8 mouse cellular contexts compared by ENCODE assay signal in genomic region chr4:139336822-139337483, GRCm38 (mm10). TPM values are rescaled to one million over a fixed set of nuclear protein-coding genes. Genes with fewer than 3 reads are reported as not detected.
DNase-seq lines count a peak whose midpoint lies in the region; ATAC-seq and TF ChIP-seq lines count a peak whose summit lies in the region.

No protein-coding gene starts in this region.

- peaks cover 3% of the 10 kb centered on the region for H3K4me1 ChIP-seq in ES-Bruce4 (ENCODE audit: control insufficient read depth, insufficient read depth, low read length)
- peaks cover 57% of the 10 kb centered on the region for H3K4me1 ChIP-seq in erythroblast, embryonic 14.5 days (ENCODE audit: control insufficient read depth)
- peaks cover 12% of the 10 kb centered on the region for H3K4me1 ChIP-seq in heart, embryonic 15.5 days (replicated peaks)
- H3K4me1 ChIP-seq in kidney, postnatal 0 days (replicated peaks; ENCODE audit: insufficient read depth, low read length), result no peaks in the 10 kb centered on the region
- H3K4me1 ChIP-seq in liver, postnatal 0 days (ENCODE audit: insufficient read depth), result peaks cover 24% of the 10 kb centered on the region
- peaks cover 2% of the 10 kb centered on the region; the same call in 1 of the 2 replicates for H3K4me1 ChIP-seq in olfactory bulb, adult 2 months (ENCODE audit: control insufficient read depth, insufficient read depth, low read length)
- H3K4me1 ChIP-seq in thymus, adult 2 months (replicated peaks; ENCODE audit: control insufficient read depth, insufficient read depth, low read length), result no peaks in the 10 kb centered on the region; the same call in 1 of the 2 replicates

- H3K27ac ChIP-seq in ES-Bruce4 (ENCODE audit: insufficient read depth, low read length), result no peak overlapping the region
- no peak overlapping the region for H3K27ac ChIP-seq in heart, embryonic 15.5 days
- no peak overlapping the region for H3K27ac ChIP-seq in kidney, postnatal 0 days
- H3K27ac ChIP-seq in liver, postnatal 0 days (ENCODE audit: low read depth), result peak overlapping the region; percentile 81
- H3K27ac ChIP-seq in olfactory bulb, adult 2 months (ENCODE audit: insufficient read depth, low read depth, low read length), result no peak overlapping the region
- no peak overlapping the region for H3K27ac ChIP-seq in thymus, adult 2 months (ENCODE audit: control insufficient read depth, insufficient read depth, low read length)

- peak; percentile 82 for TF ChIP-seq CTCF in ES-Bruce4 (IDR thresholded peaks at IDR 0.05; ENCODE audit: low read depth, low read length)
- TF ChIP-seq CTCF in brain, embryonic 14.5 days (IDR thresholded peaks at IDR 0.05; ENCODE audit: borderline replicate concordance, extremely low read depth, insufficient read depth, insufficient read length), result peak; percentile 75
- TF ChIP-seq CTCF in kidney, postnatal 0 days (IDR thresholded peaks at IDR 0.05; ENCODE audit: low read depth), result peak; percentile 92
- TF ChIP-seq CTCF in liver, postnatal 0 days (IDR thresholded peaks at IDR 0.05; ENCODE audit: low read depth), result peak; percentile 98
- peak; percentile 68 for TF ChIP-seq CTCF in olfactory bulb, adult 2 months (IDR thresholded peaks at IDR 0.05; ENCODE audit: insufficient read depth, low read depth, low read length)
- TF ChIP-seq CTCF in thymus, adult 2 months (IDR thresholded peaks at IDR 0.05; ENCODE audit: borderline replicate concordance, control insufficient read depth, extremely low read depth, insufficient read depth, low read length, poor library complexity), result peak; percentile 90

- TF ChIP-seq POLR2A in ES-Bruce4 (IDR thresholded peaks at IDR 0.05; ENCODE audit: insufficient read depth, low read length), result no peak
- no peak for TF ChIP-seq POLR2A in brain, embryonic 14.5 days (IDR thresholded peaks at IDR 0.05; ENCODE audit: borderline replicate concordance, extremely low read depth, insufficient read depth, insufficient read length, poor library complexity, severe bottlenecking)
- TF ChIP-seq POLR2A in olfactory bulb, adult 2 months (IDR thresholded peaks at IDR 0.05; ENCODE audit: insufficient read depth, low read depth, low read length), result no peak
- TF ChIP-seq POLR2A in thymus, adult 2 months (IDR thresholded peaks at IDR 0.05; ENCODE audit: control insufficient read depth, extremely low read depth, insufficient read depth, low read length, poor library complexity), result no peak

- H3K9me3 ChIP-seq in ES-Bruce4 (replicated peaks; ENCODE audit: control insufficient read depth, insufficient read depth, low read length, poor library complexity, severe bottlenecking), result no peaks in the 10 kb centered on the region
- no peaks in the 10 kb centered on the region for H3K9me3 ChIP-seq in erythroblast, embryonic 14.5 days (ENCODE audit: control insufficient read depth, low read length)
- no peaks in the 10 kb centered on the region for H3K9me3 ChIP-seq in heart, embryonic 15.5 days (replicated peaks)
- no peaks in the 10 kb centered on the region for H3K9me3 ChIP-seq in kidney, postnatal 0 days (replicated peaks; ENCODE audit: low read length)
- H3K9me3 ChIP-seq in liver, postnatal 0 days (ENCODE audit: low read length), result no peaks in the 10 kb centered on the region

- ATAC-seq in heart, embryonic 15.5 days (replicated peaks; ENCODE audit: insufficient number of reproducible peaks, insufficient read depth, low FRiP score, low read depth), result peak; percentile 53; the same call in 1 of the 2 replicates
- ATAC-seq in kidney, postnatal 0 days (replicated peaks; ENCODE audit: low FRiP score, low read depth), result peak; percentile 73
- peak; percentile 69 for ATAC-seq in liver, postnatal 0 days

- H3K9ac ChIP-seq in ES-Bruce4 (ENCODE audit: low read depth, poor library complexity, severe bottlenecking), result no peak overlapping the region
- 0 out of 2 replicates have a peak overlapping the region, but pooled peaks have one; percentile 44 for H3K9ac ChIP-seq in heart, embryonic 15.5 days
- H3K9ac ChIP-seq in kidney, postnatal 0 days (ENCODE audit: low read depth, low read length), result 0 out of 2 replicates have a peak overlapping the region, but pooled peaks have one; percentile 35
- peak overlapping the region; percentile 65 for H3K9ac ChIP-seq in liver, postnatal 0 days (replicated peaks)

- no peaks in the 10 kb centered on the region for H3K36me3 ChIP-seq in ES-Bruce4 (ENCODE audit: control insufficient read depth, insufficient read depth, low read length, poor library complexity, severe bottlenecking)
- H3K36me3 ChIP-seq in erythroblast, embryonic 14.5 days (ENCODE audit: control insufficient read depth), result peaks cover 5% of the 10 kb centered on the region
- no peaks in the 10 kb centered on the region for H3K36me3 ChIP-seq in heart, embryonic 15.5 days
- H3K36me3 ChIP-seq in kidney, postnatal 0 days (ENCODE audit: insufficient read depth, low read length), result no peaks in the 10 kb centered on the region
- no peaks in the 10 kb centered on the region for H3K36me3 ChIP-seq in liver, postnatal 0 days (replicated peaks; ENCODE audit: insufficient read depth, low read length)
- no peaks in the 10 kb centered on the region for H3K36me3 ChIP-seq in thymus, adult 2 months (ENCODE audit: control insufficient read depth, insufficient read depth, low read length)

- DNase-seq in brain, embryonic 14.5 days (ENCODE audit: low read depth), result peak; percentile 70
- DNase-seq in kidney, postnatal 0 days (ENCODE audit: low spot score), result peak; percentile 90
- DNase-seq in liver, postnatal 0 days, result peak; percentile 95
- peak; percentile 80 for DNase-seq in thymus, adult 2 months

- WGBS in heart, embryonic 15.5 days, result 15% methylated on average over 24 of the region's 24 CpGs
- 30% methylated on average over 24 of the region's 24 CpGs for WGBS in kidney, postnatal 0 days
- WGBS in liver, postnatal 0 days (ENCODE audit: insufficient replicate concordance), result 12% methylated on average over 24 of the region's 24 CpGs
- WGBS in olfactory bulb, adult 2 months, result 29% methylated on average over 24 of the region's 24 CpGs
- WGBS in thymus, adult 2 months, result 34% methylated on average over 24 of the region's 24 CpGs

- TF ChIP-seq EP300 in ES-Bruce4 (IDR thresholded peaks at IDR 0.05; ENCODE audit: insufficient read depth, low read depth, low read length), result no peak
- no peak for TF ChIP-seq EP300 in liver, postnatal 0 days (IDR thresholded peaks at IDR 0.05; ENCODE audit: low read depth)

- H3K4me2 ChIP-seq in heart, embryonic 15.5 days, result peak overlapping the region; percentile 67
- H3K4me2 ChIP-seq in kidney, postnatal 0 days (ENCODE audit: low read length), result peak overlapping the region; percentile 50
- H3K4me2 ChIP-seq in liver, postnatal 0 days (ENCODE audit: low read depth, low read length), result peak overlapping the region; percentile 83

- peak overlapping the region; percentile 35 for H3K4me3 ChIP-seq in ES-Bruce4 (ENCODE audit: low read depth, low read length)
- peak overlapping the region; percentile 75 for H3K4me3 ChIP-seq in erythroblast, embryonic 14.5 days (replicated peaks)
- peak overlapping the region; percentile 43 for H3K4me3 ChIP-seq in heart, embryonic 15.5 days
- H3K4me3 ChIP-seq in kidney, postnatal 0 days (replicated peaks; ENCODE audit: low read depth, low read length), result peak overlapping the region; percentile 21
- peak overlapping the region; percentile 49 for H3K4me3 ChIP-seq in liver, postnatal 0 days (ENCODE audit: low read depth, low read length)
- H3K4me3 ChIP-seq in olfactory bulb, adult 2 months (ENCODE audit: insufficient read depth, low read depth, low read length), result no peak overlapping the region
- peak overlapping the region; percentile 48 for H3K4me3 ChIP-seq in thymus, adult 2 months (ENCODE audit: control insufficient read depth, insufficient read depth, low read length)

- no peaks in the 10 kb centered on the region for H3K27me3 ChIP-seq in ES-Bruce4 (ENCODE audit: control insufficient read depth, insufficient read depth, low read length, poor library complexity, severe bottlenecking)
- no peaks in the 10 kb centered on the region for H3K27me3 ChIP-seq in erythroblast, embryonic 14.5 days (ENCODE audit: control insufficient read depth)
- peaks cover 19% of the 10 kb centered on the region for H3K27me3 ChIP-seq in heart, embryonic 15.5 days
- no peaks in the 10 kb centered on the region for H3K27me3 ChIP-seq in kidney, postnatal 0 days (ENCODE audit: insufficient read depth, low read length)
- no peaks in the 10 kb centered on the region for H3K27me3 ChIP-seq in liver, postnatal 0 days (ENCODE audit: insufficient read depth, low read length)
- no peaks in the 10 kb centered on the region for H3K27me3 ChIP-seq in thymus, adult 2 months (ENCODE audit: control insufficient read depth, insufficient read depth, low read length)

RNA-seq across cellular contexts. Expression of gene Mrto4, which starts 15.4 kb away (rescaled TPM):
- 112 and 122 TPM in 2 replicates for polyA plus RNA-seq in ES-Bruce4 (2011; ENCODE audit: insufficient read depth, insufficient read length, low read depth, missing spikeins)
- polyA plus RNA-seq in brain, embryonic 14.5 days (2012; rRNA removed), result 56.6 and 62.0 TPM in 2 replicates
- 6.4 and 7.7 TPM in 2 replicates for polyA plus RNA-seq in erythroblast, embryonic 14.5 days (2012)
- polyA plus RNA-seq in heart, embryonic 15.5 days (2015; fragmentation: Nextera tagmentation; extraction: Ambion mirVana), result 59.4 and 78.8 TPM in 2 replicates
- 68.6 and 71.7 TPM in 2 replicates for polyA plus RNA-seq in kidney, postnatal 0 days (2015; fragmentation: Nextera tagmentation; extraction: Ambion mirVana)
- 46.2 and 46.7 TPM in 2 replicates for polyA plus RNA-seq in liver, postnatal 0 days (2015; fragmentation: Nextera tagmentation; extraction: Ambion mirVana)
- polyA plus RNA-seq in olfactory bulb, adult 2 months (2012; ENCODE audit: insufficient read depth, insufficient read length, low replicate concordance, missing spikeins), result not detected in 2 replicates
- 33.7 and 37.6 TPM in 2 replicates for polyA plus RNA-seq in thymus, adult 2 months (2012; rRNA removed)

RNA-seq across cellular contexts. Expression of gene Emc1, which starts 15.4 kb away (rescaled TPM):
- polyA plus RNA-seq in ES-Bruce4 (2011; ENCODE audit: insufficient read depth, insufficient read length, low read depth, missing spikeins), result 37.3 and 43.1 TPM in 2 replicates
- 48.1 and 56.0 TPM in 2 replicates for polyA plus RNA-seq in brain, embryonic 14.5 days (2012; rRNA removed)
- 0.37 and 0.43 TPM in 2 replicates for polyA plus RNA-seq in erythroblast, embryonic 14.5 days (2012)
- polyA plus RNA-seq in heart, embryonic 15.5 days (2015; fragmentation: Nextera tagmentation; extraction: Ambion mirVana), result 35.4 and 40.1 TPM in 2 replicates
- polyA plus RNA-seq in kidney, postnatal 0 days (2015; fragmentation: Nextera tagmentation; extraction: Ambion mirVana), result 19.0 and 22.6 TPM in 2 replicates
- 6.8 and 8.2 TPM in 2 replicates for polyA plus RNA-seq in liver, postnatal 0 days (2015; fragmentation: Nextera tagmentation; extraction: Ambion mirVana)
- polyA plus RNA-seq in olfactory bulb, adult 2 months (2012; ENCODE audit: insufficient read depth, insufficient read length, low replicate concordance, missing spikeins), result not detected in 2 replicates
- polyA plus RNA-seq in thymus, adult 2 months (2012; rRNA removed), result 34.2 and 41.6 TPM in 2 replicates

RNA-seq across cellular contexts. Expression of gene Ubr4, which starts 15.5 kb away (rescaled TPM):
- 141 and 159 TPM in 2 replicates for polyA plus RNA-seq in ES-Bruce4 (2011; ENCODE audit: insufficient read depth, insufficient read length, low read depth, missing spikeins)
- 200 and 228 TPM in 2 replicates for polyA plus RNA-seq in brain, embryonic 14.5 days (2012; rRNA removed)
- 14.8 and 24.3 TPM in 2 replicates for polyA plus RNA-seq in erythroblast, embryonic 14.5 days (2012)
- polyA plus RNA-seq in heart, embryonic 15.5 days (2015; fragmentation: Nextera tagmentation; extraction: Ambion mirVana), result 49.1 and 65.6 TPM in 2 replicates
- polyA plus RNA-seq in kidney, postnatal 0 days (2015; fragmentation: Nextera tagmentation; extraction: Ambion mirVana), result 46.2 and 47.4 TPM in 2 replicates
- polyA plus RNA-seq in liver, postnatal 0 days (2015; fragmentation: Nextera tagmentation; extraction: Ambion mirVana), result 24.6 and 24.7 TPM in 2 replicates
- 57.4 and 354 TPM in 2 replicates for polyA plus RNA-seq in olfactory bulb, adult 2 months (2012; ENCODE audit: insufficient read depth, insufficient read length, low replicate concordance, missing spikeins)
- 301 and 312 TPM in 2 replicates for polyA plus RNA-seq in thymus, adult 2 months (2012; rRNA removed)

RNA-seq across cellular contexts. Expression of gene Akr7a5, which starts 26.4 kb away (rescaled TPM):
- 32.4 and 33.5 TPM in 2 replicates for polyA plus RNA-seq in ES-Bruce4 (2011; ENCODE audit: insufficient read depth, insufficient read length, low read depth, missing spikeins)
- 16.5 and 22.4 TPM in 2 replicates for polyA plus RNA-seq in brain, embryonic 14.5 days (2012; rRNA removed)
- 2.4 and 2.7 TPM in 2 replicates for polyA plus RNA-seq in erythroblast, embryonic 14.5 days (2012)
- polyA plus RNA-seq in heart, embryonic 15.5 days (2015; fragmentation: Nextera tagmentation; extraction: Ambion mirVana), result 58.1 and 76.7 TPM in 2 replicates
- polyA plus RNA-seq in kidney, postnatal 0 days (2015; fragmentation: Nextera tagmentation; extraction: Ambion mirVana), result 220 and 232 TPM in 2 replicates
- polyA plus RNA-seq in liver, postnatal 0 days (2015; fragmentation: Nextera tagmentation; extraction: Ambion mirVana), result 117 and 121 TPM in 2 replicates
- not detected in 2 replicates for polyA plus RNA-seq in olfactory bulb, adult 2 months (2012; ENCODE audit: insufficient read depth, insufficient read length, low replicate concordance, missing spikeins)
- polyA plus RNA-seq in thymus, adult 2 months (2012; rRNA removed), result 29.5 and 33.3 TPM in 2 replicates

RNA-seq across cellular contexts. Expression of gene Pqlc2, which starts 26.4 kb away (rescaled TPM):
- 10.1 and 14.0 TPM in 2 replicates for polyA plus RNA-seq in ES-Bruce4 (2011; ENCODE audit: insufficient read depth, insufficient read length, low read depth, missing spikeins)
- 21.7 and 27.3 TPM in 2 replicates for polyA plus RNA-seq in brain, embryonic 14.5 days (2012; rRNA removed)
- polyA plus RNA-seq in erythroblast, embryonic 14.5 days (2012), result 0.74 and 0.82 TPM in 2 replicates
- polyA plus RNA-seq in heart, embryonic 15.5 days (2015; fragmentation: Nextera tagmentation; extraction: Ambion mirVana), result 6.8 and 9.6 TPM in 2 replicates
- polyA plus RNA-seq in kidney, postnatal 0 days (2015; fragmentation: Nextera tagmentation; extraction: Ambion mirVana), result 21.3 and 24.0 TPM in 2 replicates
- polyA plus RNA-seq in liver, postnatal 0 days (2015; fragmentation: Nextera tagmentation; extraction: Ambion mirVana), result 33.1 and 33.9 TPM in 2 replicates
- polyA plus RNA-seq in olfactory bulb, adult 2 months (2012; ENCODE audit: insufficient read depth, insufficient read length, low replicate concordance, missing spikeins), result not detected in 2 replicates
- 42.6 and 50.1 TPM in 2 replicates for polyA plus RNA-seq in thymus, adult 2 months (2012; rRNA removed)
